Mouse (Mus musculus) heart, adult 2 months (tissue): ENCODE data around the gene Dhx9. TPM values are rescaled to one million over a fixed set of nuclear protein-coding genes. Genes with fewer than 3 reads are reported as not detected.

Experiments
- DNase-seq, 2 experiments: peaks; one replicate each; pipeline ENCODE4 v3.0.0; 2021
- H3K27ac ChIP-seq: fragments of 200-600 bp; 2 replicates; pipeline ENCODE4 v1.8.1; 2022
- H3K27me3 ChIP-seq: fragments of 200-500 bp; 2 replicates; pipeline ENCODE4 v1.6.1; 2012; ENCODE audit warnings: mild to moderate bottlenecking, low read length, inconsistent platforms, mixed read lengths; ENCODE audit not compliant: control insufficient read depth, insufficient read depth
- H3K36me3 ChIP-seq: fragments of 200-500 bp; 2 replicates; pipeline ENCODE4 v1.6.1; 2012; ENCODE audit warnings: low read length, inconsistent platforms; ENCODE audit not compliant: control insufficient read depth, insufficient read depth
- H3K4me1 ChIP-seq: fragments of 200-500 bp; 2 replicates; pipeline ENCODE4 v1.6.1; 2011; ENCODE audit warnings: low read length; ENCODE audit not compliant: control insufficient read depth, insufficient read depth
- H3K4me3 ChIP-seq: fragments of 200-600 bp; 2 replicates; pipeline ENCODE4 v1.8.1; 2022
- H3K79me2 ChIP-seq: fragments of 200-500 bp; replicated peaks from 2 replicates; pipeline ENCODE4 v1.6.1; 2012; ENCODE audit warnings: mild to moderate bottlenecking, inconsistent platforms, low read length, moderate library complexity, mixed read lengths; ENCODE audit not compliant: control insufficient read depth, insufficient read depth
- H3K9ac ChIP-seq: fragments of 200-500 bp; 2 replicates; pipeline ENCODE4 v1.6.1; 2012; ENCODE audit warnings: low read depth, mild to moderate bottlenecking, control low read depth, inconsistent platforms, low read length, mixed read lengths
- CTCF ChIP-seq: fragments of 200-600 bp; IDR thresholded peaks from 2 replicates; pipeline ENCODE4 v1.8.1; 2022; ENCODE audit warnings: antibody characterized with exemption, mild to moderate bottlenecking, moderate library complexity
- EP300 ChIP-seq: fragments of 200-500 bp; IDR thresholded peaks from 2 replicates; pipeline ENCODE4 v1.6.1; 2011; ENCODE audit warnings: low read depth, low read length, control low read depth; ENCODE audit not compliant: insufficient read depth
- POLR2A ChIP-seq: fragments of 200-500 bp; IDR thresholded peaks from 2 replicates; pipeline ENCODE4 v1.6.1; 2011; ENCODE audit warnings: mild to moderate bottlenecking, low read depth, low read length, control low read depth; ENCODE audit not compliant: insufficient read depth
- WGBS: fragments of 180-500 bp; shearing (Covaris S2); methylation state at CpG from one replicate; pipeline ENCODE4 v1.1.7; 2018; 5-methylcytosine and 5-hydroxymethylcytosine counted together
- intact Hi-C: fragments of 180-260 bp; cut with DNase I; formaldehyde crosslinking; loops from one replicate; pipeline ENCODE4 v1.15.1; 2025
- polyA plus RNA-seq: library from polyadenylated mRNA; depleted of rRNA; stranded (reverse); fragments of >200 nt; gene quantifications from 2 replicates; pipeline ENCODE4 v1.2.3, GENCODE M21; 2012
- total RNA-seq, 2 experiments: library from RNA; stranded (reverse); gene quantifications; 2 replicates each; pipeline ENCODE4 v1.2.3; 2021

Gene Dhx9
- total and polyA plus RNA-seq, 3 experiments, result 10.1 to 45.4 (median 44.0) TPM

- H3K27ac ChIP-seq, result no peak overlapping the region
- TF ChIP-seq POLR2A (no peak), EP300 (no peak), CTCF (no peak)
- 80% methylated on average over 11 of the region's 11 CpGs for WGBS
- H3K9ac ChIP-seq, result no peak overlapping the region
- intact Hi-C loops, result no loop called here
- DNase-seq, result no peak
- no peaks in the 10 kb centered on the region for H3K79me2 ChIP-seq
- no peak overlapping the region for H3K4me3 ChIP-seq
- H3K27me3 ChIP-seq, result no peaks in the 10 kb centered on the region
- no peaks in the 10 kb centered on the region for H3K36me3 ChIP-seq
- no peaks in the 10 kb centered on the region for H3K4me1 ChIP-seq
These were observed 49.9 kb downstream of the Dhx9 start for GRCm38 (mm10) chr1:153437536-153437935.

- H3K4me1 ChIP-seq, result no peaks in the 10 kb centered on the region
- WGBS, result 80% methylated on average over 5 of the region's 5 CpGs
- H3K79me2 ChIP-seq, result no peaks in the 10 kb centered on the region
- H3K27me3 ChIP-seq, result no peaks in the 10 kb centered on the region
- no peak for DNase-seq
- no peaks in the 10 kb centered on the region for H3K36me3 ChIP-seq
- H3K4me3 ChIP-seq, result no peak overlapping the region
- no peak overlapping the region for H3K9ac ChIP-seq
- TF ChIP-seq CTCF (no peak), EP300 (no peak), POLR2A (no peak)
- no peak overlapping the region for H3K27ac ChIP-seq
- intact Hi-C loops, result no loop called here
These were observed 53.4 kb downstream of the Dhx9 start for GRCm38 (mm10) chr1:153433851-153434589.

GRCm38 (mm10) chr1:153432329-153432728 is 55.1 kb downstream of the Dhx9 start:
- H3K36me3 ChIP-seq, result no peaks in the 10 kb centered on the region
- H3K27me3 ChIP-seq, result no peaks in the 10 kb centered on the region; the same call in 1 of the 2 replicates
- no peaks in the 10 kb centered on the region for H3K4me1 ChIP-seq
- no peak overlapping the region for H3K4me3 ChIP-seq
- H3K27ac ChIP-seq, result no peak overlapping the region
- no peak for DNase-seq
- TF ChIP-seq CTCF, result no peak
- no peaks in the 10 kb centered on the region for H3K79me2 ChIP-seq
- intact Hi-C loops, result no loop called here
- WGBS, result 90% methylated on average over 2 of the region's 2 CpGs
- no peak overlapping the region for H3K9ac ChIP-seq

- no peaks in the 10 kb centered on the region for H3K4me1 ChIP-seq
- H3K79me2 ChIP-seq, result no peaks in the 10 kb centered on the region
- no peak overlapping the region for H3K27ac ChIP-seq
- no peaks in the 10 kb centered on the region for H3K36me3 ChIP-seq
- no peaks in the 10 kb centered on the region; the same call in 1 of the 2 replicates for H3K27me3 ChIP-seq
- 76% methylated on average over 10 of the region's 10 CpGs for WGBS
- no peak for TF ChIP-seq EP300
- TF ChIP-seq POLR2A, result no peak
- TF ChIP-seq CTCF, result no peak
- H3K9ac ChIP-seq, result no peak overlapping the region
- no peak overlapping the region for H3K4me3 ChIP-seq
- no peak for DNase-seq
- intact Hi-C loops, result no loop called here
These were observed 55.8 kb downstream of the Dhx9 start for GRCm38 (mm10) chr1:153431701-153432100.

- H3K9ac ChIP-seq, result no peak overlapping the region
- DNase-seq, result no peak
- H3K36me3 ChIP-seq, result no peaks in the 10 kb centered on the region
- intact Hi-C loops, result no loop called here
- H3K27ac ChIP-seq, result no peak overlapping the region
- H3K79me2 ChIP-seq, result no peaks in the 10 kb centered on the region
- WGBS, result 38% methylated on average over 7 of the region's 7 CpGs
- H3K27me3 ChIP-seq, result no peaks in the 10 kb centered on the region; the same call in 1 of the 2 replicates
- TF ChIP-seq POLR2A (no peak), CTCF (no peak), EP300 (no peak)
- H3K4me3 ChIP-seq, result no peak overlapping the region
- no peaks in the 10 kb centered on the region for H3K4me1 ChIP-seq
These were observed 56.3 kb downstream of the Dhx9 start for GRCm38 (mm10) chr1:153431158-153431557.

GRCm38 (mm10) chr1:153424770-153425584 is 62.5 kb downstream of the Dhx9 start, which contains the start of gene Shcbp1l:
Gene Shcbp1l, plus strand, starts transcription at chr1:153425162.
- TF ChIP-seq POLR2A (no peak), EP300 (no peak), CTCF (no peak)
- intact Hi-C loops, result no loop called here

More at GRCm38 (mm10) chr1:153424770-153425584, 62.5 kb downstream of the Dhx9 start, which contains the start of gene Shcbp1l:
- Histone ChIP-seq H3K79me2 (no peaks in the 10 kb centered on the region), H3K27ac (no peak within 1 kb of the TSS), H3K4me1 (peaks cover 4% of the 10 kb centered on the region), H3K27me3 (no peaks in the 10 kb centered on the region; the same call in 1 of the 2 replicates), H3K9ac (peak within 1 kb of the TSS; percentile 46), H3K36me3 (no peaks in the 10 kb centered on the region), H3K4me3 (peak within 1 kb of the TSS; percentile 39)
- 10% methylated on average over 60 of the region's 60 CpGs for WGBS
- peak; percentile 61 to 69 for DNase-seq
